ENCODE assay signal across 11 mouse cellular contexts in genomic region chr7:102078517-102078916, GRCm38 (mm10). TPM values are rescaled to one million over a fixed set of nuclear protein-coding genes. Genes with fewer than 3 reads are reported as not detected.
DNase-seq lines count a peak whose midpoint lies in the region; ATAC-seq and TF ChIP-seq lines count a peak whose summit lies in the region.
"Had no signal": no experiment of that assay in that cellular context is flagged by ENCODE, and none has a peak within 500 bp of the region (broad histone marks: within the 10 kb centered on the region; RNA-seq: fewer than 3 reads in every experiment).

No protein-coding gene starts in this region.

- no peaks in the 10 kb centered on the region for H3K9me3 ChIP-seq in limb, embryonic 14.5 days (ENCODE audit: control insufficient read depth, low read length)
- H3K9me3 ChIP-seq in limb, embryonic 10.5 days (replicated peaks) = no peaks in the 10 kb centered on the region

- H3K4me3 ChIP-seq in limb, embryonic 14.5 days (replicated peaks; ENCODE audit: low read length) = no peak overlapping the region
- H3K4me3 ChIP-seq in limb, embryonic 10.5 days = no peak overlapping the region
- H3K4me3 ChIP-seq: erythroblast, embryonic 14.5 days had no signal

- H3K4me1 ChIP-seq in limb, embryonic 14.5 days (ENCODE audit: control insufficient read depth, insufficient read depth, low read length) = no peaks in the 10 kb centered on the region
- H3K4me1 ChIP-seq in limb, embryonic 10.5 days = no peaks in the 10 kb centered on the region

- WGBS in limb, embryonic 14.5 days = 79% methylated on average over 7 of the region's 7 CpGs
- WGBS in limb, embryonic 10.5 days = 85% methylated on average over 7 of the region's 7 CpGs

- no peak overlapping the region for H3K4me2 ChIP-seq in limb, embryonic 14.5 days (replicated peaks; ENCODE audit: low read depth, low read length, severe bottlenecking)

- H3K27ac ChIP-seq in limb, embryonic 14.5 days (replicated peaks; ENCODE audit: low read depth, low read length) = no peak overlapping the region
- H3K27ac ChIP-seq in limb, embryonic 10.5 days = no peak overlapping the region

- ATAC-seq in limb, embryonic 14.5 days (ENCODE audit: low FRiP score, low read depth) = no peak; the same call in 1 of the 2 replicates

- H3K36me3 ChIP-seq in limb, embryonic 14.5 days (ENCODE audit: control insufficient read depth, insufficient read depth, low read length) = peaks cover 93% of the 10 kb centered on the region
- H3K36me3 ChIP-seq in limb, embryonic 10.5 days = peaks cover 99% of the 10 kb centered on the region

- H3K27me3 ChIP-seq in limb, embryonic 14.5 days (ENCODE audit: control insufficient read depth, insufficient read depth, low read length) = no peaks in the 10 kb centered on the region
- no peaks in the 10 kb centered on the region for H3K27me3 ChIP-seq in limb, embryonic 10.5 days (ENCODE audit: low read depth, poor library complexity, severe bottlenecking)

- TF ChIP-seq POLR2A in limb, embryonic 14.5 days (IDR thresholded peaks at IDR 0.05; ENCODE audit: borderline replicate concordance, extremely low read depth, insufficient read depth, insufficient read length) = no peak

- DNase-seq in embryo, embryonic 11 days = peak; percentile 24
- DNase-seq in embryo, embryonic 9.5 days (ENCODE audit: extremely low spot score) = no peak
- DNase-seq in limb, embryonic 14.5 days (ENCODE audit: low spot score) = peak; percentile 39
- DNase-seq in limb, embryonic 10.5 days (ENCODE audit: low spot score) = no peak
- DNase-seq in MN1 (ENCODE audit: low spot score) = peak; percentile 61
- peak; percentile 34 to 39 for DNase-seq in kidney, adult 8-10 months
- DNase-seq in thymus, postnatal 14 days = peak; percentile 37
- DNase-seq in T-cell, adult 2 months (ENCODE audit: low spot score) = no peak

- H3K9ac ChIP-seq in limb, embryonic 14.5 days (ENCODE audit: low read depth, low read length, severe bottlenecking) = no peak overlapping the region

RNA-seq across cellular contexts. Expression of gene Trpc2, which starts 4.4 kb away (rescaled TPM):
- polyA plus RNA-seq in limb, embryonic 14.5 days (2012; rRNA removed) = 5.5 and 10.8 TPM in 2 replicates
- polyA plus RNA-seq in limb, embryonic 14.5 days (2014; fragmentation: Nextera tagmentation; extraction: Ambion mirVana) = not detected in 2 replicates
- not detected in 2 replicates for polyA plus RNA-seq in limb, embryonic 10.5 days (2016; fragmentation: Nextera tagmentation; extraction: Ambion mirVana)
- polyA plus RNA-seq: limb, embryonic 11.5 days; neural tube, embryonic 14.5 days had no signal

RNA-seq across cellular contexts. Expression of gene Xntrpc, which starts 13.0 kb away (rescaled TPM):
- polyA plus RNA-seq in limb, embryonic 14.5 days (2012; rRNA removed) = 9.0 and 9.5 TPM in 2 replicates
- polyA plus RNA-seq in limb, embryonic 14.5 days (2014; fragmentation: Nextera tagmentation; extraction: Ambion mirVana) = 1.2 and 1.8 TPM in 2 replicates
- polyA plus RNA-seq in limb, embryonic 10.5 days (2016; fragmentation: Nextera tagmentation; extraction: Ambion mirVana) = 1.4 and 1.8 TPM in 2 replicates
- polyA plus RNA-seq: erythroblast, embryonic 14.5 days had no signal

RNA-seq across cellular contexts. Expression of gene Xndc1, which starts 13.2 kb away (rescaled TPM):
- 65.1 and 77.5 TPM in 2 replicates for polyA plus RNA-seq in limb, embryonic 14.5 days (2012; rRNA removed)
- 21.4 and 22.9 TPM in 2 replicates for polyA plus RNA-seq in limb, embryonic 14.5 days (2014; fragmentation: Nextera tagmentation; extraction: Ambion mirVana)
- 39.7 and 51.5 TPM in 2 replicates for polyA plus RNA-seq in limb, embryonic 10.5 days (2016; fragmentation: Nextera tagmentation; extraction: Ambion mirVana)

RNA-seq across cellular contexts. Expression of gene Rnf121, which starts 13.2 kb away (rescaled TPM):
- 62.3 and 83.0 TPM in 2 replicates for polyA plus RNA-seq in limb, embryonic 14.5 days (2012; rRNA removed)
- polyA plus RNA-seq in limb, embryonic 14.5 days (2014; fragmentation: Nextera tagmentation; extraction: Ambion mirVana) = 32.6 and 34.1 TPM in 2 replicates
- 29.3 and 31.0 TPM in 2 replicates for polyA plus RNA-seq in limb, embryonic 10.5 days (2016; fragmentation: Nextera tagmentation; extraction: Ambion mirVana)

RNA-seq across cellular contexts. Expression of gene Art1, which starts 23.0 kb away (rescaled TPM):
- polyA plus RNA-seq in limb, embryonic 14.5 days (2012; rRNA removed) = 18.2 and 20.4 TPM in 2 replicates
- polyA plus RNA-seq in limb, embryonic 14.5 days (2014; fragmentation: Nextera tagmentation; extraction: Ambion mirVana) = 15.9 and 21.7 TPM in 2 replicates
- 0.50 and 0.85 TPM in 2 replicates for polyA plus RNA-seq in limb, embryonic 10.5 days (2016; fragmentation: Nextera tagmentation; extraction: Ambion mirVana)
- polyA plus RNA-seq: erythroblast, embryonic 14.5 days had no signal

Comparison
In these comparisons a context has a peak if more than half of its experiments do, and no peak if none do; other contexts are left out.
1. DNase-seq: peak in embryo, embryonic 11 days (single experiment), limb, embryonic 14.5 days (single experiment), MN1 (single experiment), kidney, adult 8-10 months (2 of 2) and thymus, postnatal 14 days (single experiment); none in embryo, embryonic 9.5 days (single experiment), limb, embryonic 10.5 days (single experiment) and T-cell, adult 2 months (single experiment).